Mouse (Mus musculus) MEL (cell line): ENCODE data around the gene Igfbp3.

Experiments used
- CTCF ChIP-seq, 3 experiments: IDR thresholded peaks in 2 of 3; conservative IDR thresholded peaks in 1 of 3; 2 replicates each; pipeline ENCODE4 v1.5.1; 2011 to 2012; ENCODE audit warnings: low read length in 3 of 3, low read depth in 2 of 3, mild to moderate bottlenecking in 2 of 3, improper control_type of control experiment in 1 of 3, inconsistent platforms in 1 of 3, mixed read lengths in 1 of 3, moderate library complexity in 1 of 3; ENCODE audit not compliant: control insufficient read depth in 1 of 3, insufficient read depth in 1 of 3, poor library complexity in 1 of 3, severe bottlenecking in 1 of 3
- ELF1 ChIP-seq: IDR thresholded peaks from 2 replicates; pipeline ENCODE4 v1.6.1; 2014; ENCODE audit warnings: low read depth, mild to moderate bottlenecking, inconsistent platforms, low read length, improper control_type of control experiment, moderate library complexity
- GATA1 ChIP-seq: IDR thresholded peaks from 2 replicates; pipeline ENCODE4 v1.6.1; 2011; ENCODE audit warnings: low read depth, low read length, improper control_type of control experiment
- MAFK ChIP-seq: IDR thresholded peaks from 2 replicates; pipeline ENCODE4 v1.6.1; 2011; ENCODE audit warnings: low read depth, mild to moderate bottlenecking, low read length, improper control_type of control experiment, borderline replicate concordance
- MAX ChIP-seq: IDR thresholded peaks from 2 replicates; pipeline ENCODE4 v1.6.1; 2011; ENCODE audit warnings: low read length, improper control_type of control experiment
- POLR2A ChIP-seq, 2 experiments: IDR thresholded peaks; 2 replicates each; pipeline ENCODE4 v1.6.1; 2011 to 2012; ENCODE audit warnings: low read length in 2 of 2, mild to moderate bottlenecking in 2 of 2, control low read depth in 1 of 2, improper control_type of control experiment in 1 of 2, low read depth in 1 of 2, moderate library complexity in 1 of 2; ENCODE audit not compliant: control insufficient read depth in 1 of 2, insufficient read depth in 1 of 2, poor library complexity in 1 of 2
- RAD21 ChIP-seq: IDR thresholded peaks from 2 replicates; pipeline ENCODE4 v1.6.1; 2011; ENCODE audit warnings: mild to moderate bottlenecking, low read depth, low read length, improper control_type of control experiment
- TAL1 ChIP-seq: IDR thresholded peaks from 2 replicates; pipeline ENCODE4 v1.6.1; 2012; ENCODE audit warnings: mild to moderate bottlenecking, inconsistent platforms, low read length, moderate library complexity, mixed read lengths
- TCF12 ChIP-seq: IDR thresholded peaks from 2 replicates; pipeline ENCODE4 v1.6.1; 2014; ENCODE audit warnings: low read depth, mild to moderate bottlenecking, inconsistent platforms, low read length, improper control_type of control experiment, moderate library complexity
- USF1 ChIP-seq: IDR thresholded peaks from 2 replicates; pipeline ENCODE4 v1.6.1; 2014; ENCODE audit warnings: low read depth, mild to moderate bottlenecking, inconsistent platforms, low read length, improper control_type of control experiment, moderate library complexity
- ZC3H11A ChIP-seq: IDR thresholded peaks from 2 replicates; pipeline ENCODE4 v1.6.1; 2012; ENCODE audit warnings: low read depth, mild to moderate bottlenecking, inconsistent platforms, low read length, improper control_type of control experiment
- ZKSCAN1 ChIP-seq: IDR thresholded peaks from 2 replicates; pipeline ENCODE4 v1.6.1; 2012; ENCODE audit warnings: low read depth, mild to moderate bottlenecking, inconsistent platforms, low read length, improper control_type of control experiment, moderate library complexity
- ZNF384 ChIP-seq: IDR thresholded peaks from 2 replicates; pipeline ENCODE4 v1.6.1; 2012; ENCODE audit warnings: low read depth, mild to moderate bottlenecking, inconsistent platforms, low read length, improper control_type of control experiment

DNA sequence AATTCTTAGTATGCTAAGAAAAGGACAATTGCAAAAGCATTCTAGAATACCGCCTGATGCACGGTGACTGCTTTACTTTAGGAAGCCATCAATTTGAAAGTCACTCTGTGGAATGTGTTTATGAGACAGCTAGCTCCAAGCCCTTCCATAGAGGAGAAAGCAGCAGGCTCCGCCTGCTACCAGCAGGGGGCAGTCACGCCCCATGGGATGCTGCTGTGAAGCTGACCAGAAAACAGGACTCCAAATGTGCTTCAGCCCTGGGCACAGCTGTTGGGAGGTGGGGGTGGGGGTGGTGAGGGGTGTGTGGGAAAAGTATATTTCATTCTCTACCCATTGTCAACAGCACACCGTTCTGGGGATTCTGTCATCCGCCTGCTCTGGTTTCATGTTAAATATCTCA lies 3.4 kb downstream of the Igfbp3 start:
- TF ChIP-seq CTCF (IDR thresholded peaks at IDR 0.05 in 2 of 3, conservative IDR thresholded peaks at IDR 0.05 in 1 of 3; ENCODE audit: control insufficient read depth in 1 of 3, insufficient read depth in 1 of 3, low read depth in 2 of 3, low read length in 3 of 3, poor library complexity in 1 of 3, severe bottlenecking in 1 of 3) (peak; percentile 37 to 70 (median 43)), TCF12 (no peak), ELF1 (no peak), MAX (no peak), ZC3H11A (no peak), ZNF384 (no peak), POLR2A (IDR thresholded peaks at IDR 0.05; ENCODE audit: control insufficient read depth in 1 of 2, insufficient read depth in 1 of 2, low read depth in 1 of 2, low read length in 2 of 2, poor library complexity in 1 of 2) (no peak), USF1 (no peak), TAL1 (no peak), MAFK (no peak), ZKSCAN1 (no peak), RAD21 (peak; percentile 44), GATA1 (no peak)
